Mouse (Mus musculus) stomach, embryonic 14.5 days (tissue): ENCODE measurements around the gene Gpatch8. TPM values are rescaled to one million over a fixed set of nuclear protein-coding genes. Genes with fewer than 3 reads are reported as not detected.
A peak's percentile ranks its signal among the peaks of the same experiment; 100 is the strongest.

ENCODE experiments used
- ATAC-seq: fragments of 200-750 bp; cut with Nextera tagmentation; 2 replicates; pipeline ENCODE4 v1.8.0; 2017; ENCODE audit warnings: low read depth, moderate TSS enrichment; ENCODE audit not compliant: insufficient number of reproducible peaks, insufficient read depth, low FRiP score
- H3K27ac ChIP-seq: fragments of 300-500 bp; sonication (generic); 2 replicates; pipeline ENCODE4 v1.5.1; 2014; ENCODE audit warnings: mild to moderate bottlenecking, low read length, moderate library complexity, mixed read lengths
- H3K27me3 ChIP-seq: fragments of 300-500 bp; sonication (generic); 2 replicates; pipeline ENCODE4 v1.6.1; 2014; ENCODE audit warnings: low read length, control low read depth, mixed read lengths; ENCODE audit not compliant: control insufficient read depth, insufficient read depth
- H3K36me3 ChIP-seq: fragments of 300-500 bp; sonication (generic); 2 replicates; pipeline ENCODE4 v1.6.1; 2014; ENCODE audit warnings: mild to moderate bottlenecking, control low read depth, low read length, moderate library complexity, mixed read lengths; ENCODE audit not compliant: control insufficient read depth, insufficient read depth
- H3K4me1 ChIP-seq: fragments of 300-500 bp; sonication (generic); 2 replicates; pipeline ENCODE4 v1.6.1; 2014; ENCODE audit warnings: low read length, control low read depth, mixed read lengths; ENCODE audit not compliant: control insufficient read depth, insufficient read depth
- H3K4me2 ChIP-seq: fragments of 300-500 bp; sonication (generic); replicated peaks from 2 replicates; pipeline ENCODE4 v1.6.1; 2014; ENCODE audit warnings: low read depth, low read length, control low read depth
- H3K4me3 ChIP-seq: fragments of 300-500 bp; sonication (generic); 2 replicates; pipeline ENCODE4 v1.5.1; 2014; ENCODE audit warnings: low read depth, low read length, control low read depth
- H3K9ac ChIP-seq: fragments of 300-500 bp; sonication (generic); replicated peaks from 2 replicates; pipeline ENCODE4 v1.6.1; 2014; ENCODE audit warnings: low read depth, mild to moderate bottlenecking, control low read depth, low read length, moderate library complexity, mixed read lengths
- H3K9me3 ChIP-seq: fragments of 300-500 bp; sonication (generic); 2 replicates; pipeline ENCODE4 v1.6.1; 2016; ENCODE audit warnings: low read depth, low read length, control low read depth; ENCODE audit not compliant: control insufficient read depth
- WGBS: fragments of 180-500 bp; shearing (Covaris S2); extraction: QIAGEN DNeasy Blood & Tissue Kit; methylation state at CpG from one replicate; pipeline ENCODE4 v1.1.7; 2014; 5-methylcytosine and 5-hydroxymethylcytosine counted together
- polyA plus RNA-seq: library from polyadenylated mRNA; unstranded; fragments of >200 nt; fragmentation: Nextera tagmentation; extraction: Ambion mirVana; gene quantifications from 2 replicates; pipeline ENCODE4 v1.2.1, GENCODE M21; 2014

The Gpatch8 gene
- polyA plus RNA-seq, 1 experiment from 2014 or later: 64.7 TPM

DNA sequence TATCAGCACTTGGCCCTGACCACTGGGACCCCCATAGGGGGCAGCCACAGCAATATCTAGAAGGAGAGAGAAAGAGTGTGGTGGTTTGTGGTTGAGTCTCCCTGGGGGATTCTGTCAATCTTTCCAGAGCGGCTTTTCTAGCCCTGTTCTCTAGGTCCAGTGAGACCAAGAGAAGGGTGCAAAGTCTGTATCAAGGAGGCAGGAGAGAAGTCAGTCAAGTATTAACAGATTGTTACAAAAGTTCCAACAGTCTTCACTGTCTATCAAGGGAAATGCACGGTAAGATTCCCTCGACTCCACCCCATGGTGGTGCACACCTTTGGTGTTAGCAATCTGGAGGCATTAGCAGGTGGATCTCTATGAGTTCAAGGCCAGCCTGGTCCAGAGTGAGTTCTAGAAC, 94.4 kb downstream of the Gpatch8 start:
- no peaks in the 10 kb centered on the region for H3K27me3 ChIP-seq
- H3K4me2 ChIP-seq: no peak overlapping the region
- H3K4me1 ChIP-seq: peaks cover 13% of the 10 kb centered on the region; the same call in 1 of the 2 replicates
- no peaks in the 10 kb centered on the region for H3K36me3 ChIP-seq
- WGBS: 76% methylated on average over 3 of the region's 3 CpGs
- no peak for ATAC-seq
- no peaks in the 10 kb centered on the region for H3K9me3 ChIP-seq
- no peak overlapping the region for H3K9ac ChIP-seq
- no peak overlapping the region for H3K4me3 ChIP-seq
- no peak overlapping the region for H3K27ac ChIP-seq

DNA sequence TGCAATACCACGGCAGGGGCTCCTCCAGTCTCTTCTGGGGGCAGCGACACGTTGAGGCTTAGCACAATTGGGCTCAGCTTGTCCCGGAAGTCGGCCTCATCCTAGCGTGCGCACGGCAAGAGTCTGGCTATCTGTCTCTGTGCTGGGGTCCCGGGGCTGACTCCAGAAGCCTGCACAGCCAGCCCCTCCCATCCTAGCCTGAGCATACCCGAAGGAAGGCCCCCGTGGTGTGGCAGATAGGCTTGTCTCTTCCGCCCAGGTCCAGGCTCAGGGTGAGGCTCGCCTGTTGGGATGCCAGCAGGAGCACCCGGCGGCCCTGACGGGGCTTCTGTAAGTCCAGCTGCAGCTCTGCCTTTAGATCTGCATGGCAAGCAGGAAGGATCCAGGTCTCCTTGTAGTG, 95.7 kb downstream of the Gpatch8 start:
- Histone ChIP-seq H3K9ac (no peak overlapping the region), H3K4me1 (peaks cover 10% of the 10 kb centered on the region; the same call in 1 of the 2 replicates), H3K27ac (no peak overlapping the region), H3K9me3 (no peaks in the 10 kb centered on the region), H3K36me3 (no peaks in the 10 kb centered on the region), H3K27me3 (no peaks in the 10 kb centered on the region), H3K4me3 (no peak overlapping the region), H3K4me2 (no peak overlapping the region)
- ATAC-seq: no peak
- WGBS: 60% methylated on average over 16 of the region's 16 CpGs

DNA sequence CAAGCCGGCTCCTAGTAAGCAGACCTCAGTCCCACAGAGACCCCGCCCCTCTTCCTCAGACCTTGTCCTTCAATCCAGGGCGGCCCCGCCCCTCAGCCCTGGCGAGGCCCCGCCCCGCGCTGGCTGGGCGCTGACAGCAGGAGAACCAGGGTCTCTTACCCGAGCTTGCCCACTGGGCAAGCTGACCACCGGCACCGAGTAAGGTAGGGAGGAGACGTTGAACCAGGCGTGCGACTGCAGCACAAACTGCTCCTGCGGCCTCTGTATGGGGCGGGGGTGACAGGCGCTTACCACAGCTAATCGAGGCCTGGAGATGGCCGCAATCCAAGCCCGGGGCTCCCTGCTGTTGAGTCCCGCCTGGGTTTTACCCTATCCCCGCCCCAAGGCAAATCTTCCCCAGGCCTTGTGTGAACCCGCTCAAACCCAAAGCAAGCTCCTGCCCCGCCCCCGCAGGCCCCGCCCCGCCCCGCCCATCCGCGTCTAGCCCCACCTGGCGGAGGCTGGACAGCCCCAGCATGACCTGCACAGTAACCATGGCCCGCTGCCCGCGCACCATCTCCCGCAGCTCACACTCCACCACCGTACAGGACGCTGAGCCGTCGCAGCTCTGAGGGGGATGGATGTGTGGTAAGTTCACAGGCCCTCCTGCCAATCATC, 100.3 kb downstream of the Gpatch8 start:
- peak overlapping the region; percentile 87 for H3K4me2 ChIP-seq
- H3K9me3 ChIP-seq: no peaks in the 10 kb centered on the region
- WGBS: 0% methylated on average over 40 of the region's 40 CpGs
- peak overlapping the region; percentile 66; the same call in 1 of the 2 replicates for H3K27ac ChIP-seq
- H3K9ac ChIP-seq: no peak overlapping the region; the same call in 1 of the 2 replicates
- no peaks in the 10 kb centered on the region for H3K27me3 ChIP-seq
- no peaks in the 10 kb centered on the region for H3K36me3 ChIP-seq
- peak overlapping the region; percentile 49 for H3K4me3 ChIP-seq
- H3K4me1 ChIP-seq: peaks cover 13% of the 10 kb centered on the region; the same call in 1 of the 2 replicates
- ATAC-seq: peak; percentile 86

GRCm38 (mm10) chr11:102453131-102453530, 103.1 kb downstream of the Gpatch8 start:
- H3K27me3 ChIP-seq: no peaks in the 10 kb centered on the region
- H3K27ac ChIP-seq: no peak overlapping the region
- peaks cover 23% of the 10 kb centered on the region; the same call in 1 of the 2 replicates for H3K4me1 ChIP-seq
- H3K4me2 ChIP-seq: no peak overlapping the region
- no peak overlapping the region for H3K4me3 ChIP-seq
- ATAC-seq: no peak
- no peaks in the 10 kb centered on the region for H3K9me3 ChIP-seq
- H3K36me3 ChIP-seq: no peaks in the 10 kb centered on the region
- WGBS: 18% methylated on average over 10 of the region's 10 CpGs
- H3K9ac ChIP-seq: no peak overlapping the region

- Histone ChIP-seq H3K9ac (no peak overlapping the region), H3K27me3 (no peaks in the 10 kb centered on the region), H3K4me1 (peaks cover 36% of the 10 kb centered on the region), H3K4me3 (no peak overlapping the region), H3K27ac (peak overlapping the region; percentile 33; the same call in 1 of the 2 replicates), H3K36me3 (no peaks in the 10 kb centered on the region), H3K9me3 (no peaks in the 10 kb centered on the region), H3K4me2 (no peak overlapping the region; the same call in 1 of the 2 replicates)
- ATAC-seq: no peak
- WGBS: 40% methylated on average over 17 of the region's 17 CpGs
Observed at GRCm38 (mm10) chr11:102449043-102450008, 106.9 kb downstream of the Gpatch8 start.

DNA sequence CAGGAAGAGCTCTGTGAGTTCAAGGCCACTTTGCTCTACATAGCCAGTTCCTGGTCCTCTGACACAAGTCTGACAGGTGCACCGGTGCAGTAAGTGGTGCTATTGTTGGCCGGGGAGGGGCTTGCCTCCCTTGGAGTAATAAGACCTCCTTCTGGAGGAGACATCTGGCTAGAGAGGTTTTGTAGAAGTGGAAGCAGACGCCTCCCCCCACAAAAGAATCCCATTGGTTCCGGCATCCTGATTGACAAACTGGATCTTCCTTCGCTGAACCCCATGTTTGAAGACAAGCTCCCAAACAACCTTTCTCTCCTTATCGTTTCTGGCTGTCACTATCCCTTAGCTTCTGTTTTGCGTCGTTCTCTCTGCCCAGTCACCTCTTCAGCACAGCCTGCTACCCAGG, 107.9 kb downstream of the Gpatch8 start:
- WGBS: 20% methylated on average over 8 of the region's 8 CpGs
- H3K4me2 ChIP-seq: no peak overlapping the region
- no peak overlapping the region for H3K9ac ChIP-seq
- no peaks in the 10 kb centered on the region for H3K36me3 ChIP-seq
- no peaks in the 10 kb centered on the region for H3K27me3 ChIP-seq
- H3K4me3 ChIP-seq: no peak overlapping the region
- H3K27ac ChIP-seq: peak overlapping the region; percentile 17; the same call in 1 of the 2 replicates
- ATAC-seq: no peak
- peaks cover 42% of the 10 kb centered on the region for H3K4me1 ChIP-seq
- no peaks in the 10 kb centered on the region for H3K9me3 ChIP-seq

- peak within 1 kb of the TSS; percentile 96 for H3K9ac ChIP-seq
- peak within 1 kb of the TSS; percentile 92 for H3K27ac ChIP-seq
- peak; percentile 54 for ATAC-seq
- H3K27me3 ChIP-seq: no peaks in the 10 kb centered on the region
- WGBS: under 1% methylated on average over 40 of the region's 40 CpGs
- H3K4me3 ChIP-seq: peak within 1 kb of the TSS; percentile 96
- peaks cover 42% of the 10 kb centered on the region for H3K4me1 ChIP-seq
- H3K9me3 ChIP-seq: no peaks in the 10 kb centered on the region
- peak within 1 kb of the TSS; percentile 92 for H3K4me2 ChIP-seq
- H3K36me3 ChIP-seq: peaks cover 4% of the 10 kb centered on the region; the same call in 1 of the 2 replicates
Observed at GRCm38 (mm10) chr11:102447497-102447896, 108.7 kb downstream of the Gpatch8 start, which contains the start of gene Fam171a2. Fam171a2 (minus strand) TSS chr11:102447682.
